Mouse (Mus musculus) midbrain, embryonic 15.5 days (tissue): ENCODE measurements around the gene Itk. TPM values are rescaled to one million over a fixed set of nuclear protein-coding genes. Genes with fewer than 3 reads are reported as not detected.
A peak's percentile ranks its signal among the peaks of the same experiment; 100 is the strongest.

ENCODE experiments used
- ATAC-seq: fragments of 200-750 bp; cut with Nextera tagmentation; replicated peaks from 2 replicates; pipeline ENCODE4 v1.8.0; 2017; ENCODE audit warnings: moderate TSS enrichment
- H3K27ac ChIP-seq: fragments of 300-500 bp; sonication (generic); 2 replicates; pipeline ENCODE4 v1.5.1; 2015; ENCODE audit warnings: mild to moderate bottlenecking, inconsistent platforms
- H3K27me3 ChIP-seq: fragments of 300-500 bp; sonication (generic); replicated peaks from 2 replicates; pipeline ENCODE4 v1.6.1; 2015; ENCODE audit warnings: inconsistent platforms
- H3K36me3 ChIP-seq: fragments of 300-500 bp; sonication (generic); replicated peaks from 2 replicates; pipeline ENCODE4 v1.6.1; 2015; ENCODE audit warnings: inconsistent platforms
- H3K4me1 ChIP-seq: fragments of 300-500 bp; sonication (generic); 2 replicates; pipeline ENCODE4 v1.6.1; 2015; ENCODE audit warnings: inconsistent platforms
- H3K4me2 ChIP-seq: fragments of 300-500 bp; sonication (generic); 2 replicates; pipeline ENCODE4 v1.6.1; 2015; ENCODE audit warnings: inconsistent platforms, mild to moderate bottlenecking, moderate library complexity
- H3K4me3 ChIP-seq: fragments of 300-500 bp; sonication (generic); 2 replicates; pipeline ENCODE4 v1.5.1; 2015; ENCODE audit warnings: mild to moderate bottlenecking, inconsistent platforms
- H3K9ac ChIP-seq: fragments of 300-500 bp; sonication (generic); 2 replicates; pipeline ENCODE4 v1.6.1; 2015; ENCODE audit warnings: mild to moderate bottlenecking, inconsistent platforms
- H3K9me3 ChIP-seq: fragments of 300-500 bp; sonication (generic); 2 replicates; pipeline ENCODE4 v1.6.1; 2016; ENCODE audit warnings: inconsistent platforms
- whole genome bisulfite sequencing: fragments of 180-500 bp; shearing (Covaris S2); methylation state at CpG from one replicate; pipeline ENCODE4 v1.1.7; 2015; ENCODE audit warnings: mixed read lengths; 5-methylcytosine and 5-hydroxymethylcytosine counted together
- polyA plus RNA-seq: library from polyadenylated mRNA; unstranded; fragments of >200 nt; fragmentation: Nextera tagmentation; extraction: Ambion mirVana; gene quantifications from 2 replicates; pipeline ENCODE4 v1.2.1, GENCODE M21; 2015

The Itk gene
- polyA plus RNA-seq, 1 experiment from 2014 or later: not detected

DNA sequence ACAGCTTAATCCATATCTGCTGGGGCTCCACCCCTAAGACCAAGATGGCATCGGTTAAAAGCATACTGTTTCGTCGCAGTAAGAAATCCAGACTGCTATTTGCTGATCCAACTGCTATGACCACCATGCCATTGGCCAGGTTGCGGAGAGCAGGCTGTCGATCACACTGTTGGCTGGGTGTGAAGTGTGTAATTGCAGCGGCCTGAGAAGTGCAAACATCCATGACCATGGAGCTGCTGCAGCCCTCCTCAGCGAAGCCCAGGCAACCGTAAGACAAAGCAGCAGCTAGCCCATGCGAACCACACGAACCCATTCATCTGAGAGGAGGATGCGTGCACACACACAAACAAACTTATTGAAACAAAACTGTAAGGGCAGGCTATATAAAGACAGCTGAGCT is 94.9 kb downstream of the Itk start:
- Histone ChIP-seq H3K27ac (no peak overlapping the region), H3K4me1 (peaks cover 21% of the 10 kb centered on the region), H3K9ac (no peak overlapping the region), H3K4me2 (no peak overlapping the region), H3K36me3 (no peaks in the 10 kb centered on the region; the same call in 1 of the 2 replicates), H3K4me3 (no peak overlapping the region), H3K27me3 (no peaks in the 10 kb centered on the region), H3K9me3 (no peaks in the 10 kb centered on the region)
- WGBS: 68% methylated on average over 11 of the region's 11 CpGs
- peak; percentile 40; the same call in 1 of the 2 replicates for ATAC-seq

DNA sequence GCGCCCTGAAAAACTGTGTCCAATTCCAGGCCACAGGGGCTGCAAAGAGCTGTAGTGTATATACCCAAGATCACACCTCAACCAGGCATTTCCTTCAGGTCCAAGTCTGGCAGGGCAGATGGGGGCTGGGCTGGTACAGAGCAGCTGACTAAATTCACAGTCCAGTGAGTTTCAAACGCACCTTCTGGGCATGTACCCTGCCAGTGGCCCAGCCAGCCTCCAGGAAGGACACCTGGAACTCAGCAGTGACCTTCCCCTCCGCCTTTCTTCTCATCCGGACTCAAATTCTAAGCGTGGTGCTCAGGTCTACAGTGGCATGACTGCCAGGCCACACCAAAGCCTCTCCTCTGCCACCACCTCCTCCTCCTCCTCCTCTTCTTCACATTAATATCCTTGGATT is 95.8 kb downstream of the Itk start:
- H3K4me2 ChIP-seq: no peak overlapping the region
- H3K9ac ChIP-seq: no peak overlapping the region
- 94% methylated on average over 5 of the region's 5 CpGs for WGBS
- no peak overlapping the region for H3K4me3 ChIP-seq
- no peaks in the 10 kb centered on the region; the same call in 1 of the 2 replicates for H3K36me3 ChIP-seq
- no peaks in the 10 kb centered on the region for H3K27me3 ChIP-seq
- no peak for ATAC-seq
- H3K27ac ChIP-seq: no peak overlapping the region
- no peaks in the 10 kb centered on the region for H3K9me3 ChIP-seq
- H3K4me1 ChIP-seq: peaks cover 12% of the 10 kb centered on the region

DNA sequence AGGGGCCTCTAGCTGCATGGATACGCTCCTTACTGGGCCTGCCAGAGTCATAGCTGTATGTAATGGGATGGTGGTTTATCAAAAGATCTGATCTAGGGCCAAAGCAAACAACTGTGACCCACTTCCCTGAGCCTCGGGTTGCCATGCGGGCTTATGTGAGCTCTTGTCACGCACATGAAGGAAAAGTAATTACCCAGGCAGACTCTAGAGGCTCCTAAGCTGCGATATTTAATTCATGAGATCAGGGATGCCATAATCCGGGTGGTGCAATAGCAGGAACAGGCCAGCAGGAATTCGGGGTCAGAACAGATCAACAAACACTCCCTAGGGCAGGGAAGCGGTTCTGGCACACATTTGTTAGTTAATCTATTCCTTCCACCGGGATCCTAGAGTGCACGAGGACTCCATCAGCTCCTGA is 98.3 kb downstream of the Itk start:
- H3K27me3 ChIP-seq: no peaks in the 10 kb centered on the region
- no peak overlapping the region for H3K4me3 ChIP-seq
- peak overlapping the region; percentile 9; the same call in 1 of the 2 replicates for H3K27ac ChIP-seq
- peak; percentile 81 for ATAC-seq
- no peaks in the 10 kb centered on the region; the same call in 1 of the 2 replicates for H3K36me3 ChIP-seq
- peaks cover 10% of the 10 kb centered on the region for H3K4me1 ChIP-seq
- H3K9me3 ChIP-seq: no peaks in the 10 kb centered on the region
- H3K4me2 ChIP-seq: no peak overlapping the region
- H3K9ac ChIP-seq: no peak overlapping the region
- 8% methylated on average over 10 of the region's 10 CpGs for whole genome bisulfite sequencing

DNA sequence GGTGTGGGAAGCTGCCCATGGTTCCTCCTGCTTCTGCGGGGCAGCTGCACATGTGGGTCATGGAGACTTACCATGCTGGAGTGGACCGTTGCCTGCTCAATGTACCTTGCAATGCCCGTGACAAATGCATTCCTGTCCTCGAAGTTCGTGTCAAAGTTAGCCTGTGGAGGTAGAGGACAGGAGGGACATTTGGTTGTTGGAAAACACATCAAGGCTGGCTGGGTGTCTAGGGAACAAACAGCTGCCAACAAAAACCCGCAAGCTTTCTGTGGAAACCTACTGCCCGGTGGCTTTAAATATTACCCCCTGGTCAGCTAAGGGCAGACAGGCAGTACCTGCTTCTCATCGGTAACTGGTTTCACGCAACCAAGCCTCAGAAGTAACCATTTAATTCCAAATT is 99.8 kb downstream of the Itk start:
- H3K9me3 ChIP-seq: no peaks in the 10 kb centered on the region
- peaks cover 7% of the 10 kb centered on the region; the same call in 1 of the 2 replicates for H3K36me3 ChIP-seq
- no peak for ATAC-seq
- no peak overlapping the region for H3K4me2 ChIP-seq
- WGBS: 90% methylated on average over 9 of the region's 9 CpGs
- H3K4me1 ChIP-seq: peaks cover 10% of the 10 kb centered on the region
- no peak overlapping the region for H3K27ac ChIP-seq
- no peak overlapping the region for H3K4me3 ChIP-seq
- H3K27me3 ChIP-seq: no peaks in the 10 kb centered on the region
- H3K9ac ChIP-seq: no peak overlapping the region

DNA sequence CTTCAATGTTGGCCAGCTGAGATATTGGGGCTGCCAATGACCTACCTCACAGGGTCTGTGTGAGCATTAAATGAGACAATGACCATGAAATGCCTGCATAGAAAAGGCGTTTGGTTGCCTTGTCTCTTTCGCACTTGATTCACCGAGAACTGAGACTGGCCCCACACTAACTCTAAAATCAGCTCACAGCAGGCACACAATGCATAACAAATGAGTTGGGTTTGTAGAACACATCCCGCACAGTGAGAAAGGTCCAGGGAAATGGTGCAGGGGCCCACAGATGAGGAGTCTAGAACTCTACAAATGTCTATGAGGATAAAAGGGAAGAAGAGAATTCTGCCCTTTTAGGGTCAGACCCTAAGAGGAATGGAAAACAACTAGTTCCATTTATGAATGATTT is 100.3 kb downstream of the Itk start:
- no peak for ATAC-seq
- peaks cover 13% of the 10 kb centered on the region; the same call in 1 of the 2 replicates for H3K36me3 ChIP-seq
- no peak overlapping the region for H3K9ac ChIP-seq
- no peaks in the 10 kb centered on the region for H3K27me3 ChIP-seq
- no peaks in the 10 kb centered on the region for H3K9me3 ChIP-seq
- no peak overlapping the region for H3K4me3 ChIP-seq
- 44% methylated on average over 4 of the region's 4 CpGs for WGBS
- H3K27ac ChIP-seq: no peak overlapping the region
- H3K4me2 ChIP-seq: no peak overlapping the region
- H3K4me1 ChIP-seq: peaks cover 10% of the 10 kb centered on the region

DNA sequence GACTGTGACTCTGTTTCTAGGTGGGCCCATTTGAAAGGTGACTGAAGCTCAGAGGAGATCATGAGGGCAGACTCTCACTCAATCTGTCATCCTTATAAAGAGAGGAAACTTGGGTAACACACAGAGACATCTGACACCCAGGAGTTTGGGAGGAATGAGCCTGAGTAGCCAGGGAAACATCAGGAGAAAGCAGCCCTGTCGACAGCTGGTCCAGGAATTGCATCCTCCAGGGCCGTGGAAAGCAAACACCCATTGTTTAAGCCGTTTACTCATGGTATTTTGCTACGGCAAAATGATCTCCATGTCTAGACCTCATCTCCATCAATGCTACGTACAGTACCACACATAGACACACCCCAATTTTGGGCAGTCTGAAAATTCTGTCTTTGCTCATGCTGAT is 101.2 kb downstream of the Itk start:
- Histone ChIP-seq H3K9me3 (no peaks in the 10 kb centered on the region), H3K4me1 (peaks cover 10% of the 10 kb centered on the region), H3K9ac (no peak overlapping the region), H3K36me3 (peaks cover 22% of the 10 kb centered on the region; the same call in 1 of the 2 replicates), H3K27ac (no peak overlapping the region), H3K27me3 (no peaks in the 10 kb centered on the region), H3K4me3 (no peak overlapping the region), H3K4me2 (no peak overlapping the region)
- WGBS: 78% methylated on average over 5 of the region's 5 CpGs
- ATAC-seq: no peak

DNA sequence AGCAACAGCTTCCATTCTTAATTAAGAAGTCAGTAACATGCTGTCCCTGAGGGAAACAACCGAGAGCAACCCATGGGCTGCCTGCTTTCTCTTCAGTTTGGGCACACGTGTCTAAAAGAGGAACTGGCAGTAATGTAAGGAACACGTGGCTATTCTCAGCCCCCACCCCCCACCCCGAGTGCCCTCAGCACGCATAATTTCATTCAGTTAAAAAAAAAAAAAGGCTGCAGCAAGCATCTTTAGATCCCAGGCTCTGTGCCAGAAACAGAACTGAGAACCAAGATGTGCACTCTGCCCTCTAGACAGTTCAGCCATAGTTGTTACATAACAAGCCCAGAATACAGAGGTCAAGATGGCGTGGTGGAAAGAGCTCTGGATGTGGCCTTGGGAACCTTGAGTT is 102.5 kb downstream of the Itk start:
- Histone ChIP-seq H3K9ac (no peak overlapping the region), H3K27me3 (no peaks in the 10 kb centered on the region), H3K36me3 (peaks cover 33% of the 10 kb centered on the region; the same call in 1 of the 2 replicates), H3K9me3 (no peaks in the 10 kb centered on the region), H3K4me1 (peaks cover 10% of the 10 kb centered on the region), H3K4me2 (no peak overlapping the region), H3K4me3 (no peak overlapping the region), H3K27ac (no peak overlapping the region)
- WGBS: 29% methylated on average over 6 of the region's 6 CpGs
- no peak for ATAC-seq

DNA sequence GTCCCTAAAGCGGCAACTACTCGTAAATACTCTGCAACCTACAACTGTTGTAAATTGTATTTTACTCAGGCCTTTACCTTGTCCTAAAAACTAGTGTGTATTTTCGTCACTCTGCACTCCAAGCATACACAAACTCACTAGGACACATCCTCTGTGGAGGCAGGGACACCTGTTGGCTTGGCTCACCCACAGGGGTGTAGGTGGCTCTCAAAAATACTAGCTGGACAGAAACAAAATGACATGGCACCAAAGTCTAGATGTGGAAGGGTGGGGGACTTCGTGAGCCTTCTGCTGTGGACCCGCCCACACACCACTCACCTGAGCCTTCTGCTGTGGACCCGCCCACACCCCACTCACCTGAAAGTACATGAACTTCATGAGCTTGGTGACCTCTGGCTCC is 105.5 kb downstream of the Itk start:
- H3K4me1 ChIP-seq: no peaks in the 10 kb centered on the region
- WGBS: 95% methylated on average over 6 of the region's 6 CpGs

DNA sequence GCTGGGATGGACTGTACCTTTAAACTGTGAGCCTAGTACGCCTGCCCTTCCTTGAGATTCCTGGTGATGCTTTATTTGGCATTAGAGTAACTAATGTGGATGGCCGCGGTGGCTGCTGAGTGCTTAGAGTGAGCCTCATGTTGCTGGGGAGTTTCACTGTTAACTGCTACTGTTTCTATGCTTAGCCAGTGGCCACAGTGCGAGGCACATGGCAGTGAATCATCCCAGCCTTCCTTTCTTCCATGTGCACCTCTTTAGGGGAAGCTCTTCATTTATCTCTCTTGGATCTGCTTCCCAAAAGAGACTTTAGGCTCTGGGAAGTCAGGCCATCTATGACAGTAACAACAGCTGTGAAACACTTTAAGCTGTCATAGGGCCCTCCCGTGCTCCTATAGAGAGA is 106.7 kb downstream of the Itk start:
- Histone ChIP-seq H3K9me3 (no peaks in the 10 kb centered on the region), H3K4me2 (no peak overlapping the region), H3K36me3 (peaks cover 64% of the 10 kb centered on the region), H3K9ac (no peak overlapping the region), H3K4me3 (no peak overlapping the region), H3K27ac (no peak overlapping the region), H3K4me1 (no peaks in the 10 kb centered on the region), H3K27me3 (no peaks in the 10 kb centered on the region)
- no peak for ATAC-seq
- 88% methylated on average over 5 of the region's 5 CpGs for WGBS

More for the DNA sequence above, 105.5 kb downstream of the Itk start:
- no peaks in the 10 kb centered on the region for H3K27me3 ChIP-seq
- H3K9me3 ChIP-seq: no peaks in the 10 kb centered on the region
- H3K27ac ChIP-seq: no peak overlapping the region
- ATAC-seq: no peak
- peaks cover 53% of the 10 kb centered on the region; the same call in 1 of the 2 replicates for H3K36me3 ChIP-seq
- H3K9ac ChIP-seq: no peak overlapping the region
- H3K4me2 ChIP-seq: no peak overlapping the region
- no peak overlapping the region for H3K4me3 ChIP-seq

DNA sequence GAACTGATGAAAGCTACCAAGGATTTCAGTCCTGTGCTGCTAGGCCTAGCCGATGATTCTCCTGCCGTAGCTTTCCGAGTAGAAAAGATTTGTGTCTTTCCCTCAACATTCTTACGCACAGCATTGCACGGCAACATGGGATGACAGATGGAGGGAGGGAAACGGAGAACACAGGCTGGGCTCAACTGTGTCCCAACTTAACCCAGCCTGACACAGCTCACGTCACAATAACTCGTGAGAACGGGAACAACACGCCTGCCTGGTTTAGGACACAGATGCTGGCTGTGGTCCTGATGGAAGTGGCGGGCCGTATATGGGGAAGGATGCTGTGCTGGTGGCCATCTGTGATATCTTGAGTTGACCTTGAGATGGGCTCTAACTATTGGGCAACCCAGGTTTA is 110.6 kb downstream of the Itk start:
- no peak for ATAC-seq
- Histone ChIP-seq H3K4me1 (no peaks in the 10 kb centered on the region), H3K36me3 (peaks cover 69% of the 10 kb centered on the region), H3K4me3 (no peak overlapping the region), H3K27ac (no peak overlapping the region), H3K9me3 (no peaks in the 10 kb centered on the region), H3K9ac (no peak overlapping the region), H3K4me2 (no peak overlapping the region), H3K27me3 (no peaks in the 10 kb centered on the region)
- WGBS: 83% methylated on average over 12 of the region's 12 CpGs

DNA sequence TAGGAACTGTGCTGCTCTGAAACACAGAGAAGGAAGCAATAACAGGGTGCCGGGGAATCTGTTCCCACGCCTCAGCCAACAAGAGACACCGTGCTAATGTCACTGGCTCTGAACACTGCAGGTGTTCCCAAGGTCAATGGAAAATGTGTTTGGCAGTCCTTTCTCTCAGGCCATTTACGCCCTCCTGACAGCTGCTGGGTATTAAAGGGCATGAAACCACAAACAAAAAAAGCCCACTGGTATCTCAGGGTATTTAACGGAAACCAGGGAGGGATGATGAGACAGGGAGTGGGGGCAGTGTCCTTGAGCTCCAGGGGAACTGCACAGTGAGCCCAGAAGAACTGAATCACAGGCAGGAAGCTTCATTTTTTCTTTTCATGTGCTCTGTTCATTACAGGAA is 111.2 kb downstream of the Itk start:
- Histone ChIP-seq H3K9me3 (no peaks in the 10 kb centered on the region), H3K4me2 (no peak overlapping the region), H3K9ac (no peak overlapping the region), H3K27ac (no peak overlapping the region), H3K4me1 (no peaks in the 10 kb centered on the region), H3K4me3 (no peak overlapping the region), H3K27me3 (no peaks in the 10 kb centered on the region), H3K36me3 (peaks cover 68% of the 10 kb centered on the region)
- ATAC-seq: no peak
- WGBS: 55% methylated on average over 5 of the region's 5 CpGs

DNA sequence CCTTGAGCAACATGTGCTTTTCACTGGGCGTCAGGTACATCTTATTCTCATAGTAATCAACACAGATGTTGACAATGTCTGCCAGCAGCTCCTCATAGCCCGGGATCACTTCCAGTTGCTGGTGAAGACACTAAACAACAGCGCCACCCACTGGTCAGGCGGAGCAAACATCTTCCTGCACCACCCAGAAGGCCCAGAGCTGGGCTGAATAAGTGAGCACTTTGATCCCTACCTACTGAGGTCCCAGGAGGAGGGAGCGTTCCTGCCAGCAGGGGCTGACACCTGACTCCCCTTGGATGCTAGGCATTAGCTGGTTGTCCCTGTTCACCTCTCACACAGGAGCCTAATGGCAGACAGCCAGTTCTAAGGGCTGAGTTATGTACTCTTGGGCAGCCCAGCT is 112.5 kb downstream of the Itk start:
- Histone ChIP-seq H3K9ac (no peak overlapping the region), H3K4me3 (no peak overlapping the region), H3K27me3 (no peaks in the 10 kb centered on the region), H3K36me3 (peaks cover 62% of the 10 kb centered on the region), H3K4me2 (no peak overlapping the region), H3K4me1 (no peaks in the 10 kb centered on the region), H3K9me3 (no peaks in the 10 kb centered on the region), H3K27ac (no peak overlapping the region)
- 48% methylated on average over 5 of the region's 5 CpGs for WGBS
- ATAC-seq: no peak

DNA sequence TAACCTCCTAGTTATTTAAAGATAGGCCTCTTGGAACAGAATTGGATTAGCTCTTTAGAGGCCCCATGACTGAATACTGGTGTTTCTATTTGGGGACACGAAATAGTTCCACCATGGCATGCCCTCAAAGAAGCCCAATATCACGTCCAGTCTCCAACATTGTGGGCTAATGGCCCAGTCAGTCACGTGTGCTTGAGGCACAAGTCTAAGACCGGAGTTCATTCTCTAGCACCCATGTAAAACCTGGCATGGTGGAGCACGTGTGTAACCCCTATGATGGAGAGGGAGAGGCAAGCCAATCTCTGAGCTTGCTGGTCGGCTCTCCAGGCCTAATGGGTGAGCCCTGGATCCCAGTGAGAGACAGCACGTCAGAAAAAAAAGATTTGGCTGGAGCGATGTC is 113.1 kb downstream of the Itk start:
- no peaks in the 10 kb centered on the region for H3K27me3 ChIP-seq
- no peak for ATAC-seq
- H3K4me2 ChIP-seq: no peak overlapping the region
- no peak overlapping the region for H3K9ac ChIP-seq
- H3K9me3 ChIP-seq: no peaks in the 10 kb centered on the region
- H3K4me3 ChIP-seq: no peak overlapping the region
- WGBS: 96% methylated on average over 8 of the region's 8 CpGs
- H3K36me3 ChIP-seq: peaks cover 59% of the 10 kb centered on the region
- H3K4me1 ChIP-seq: no peaks in the 10 kb centered on the region
- no peak overlapping the region for H3K27ac ChIP-seq
